Mouse (Mus musculus): Measurements from ENCODE around the gene Cnnm2.

Cnnm2 gene

GRCm38 (mm10) chr19:46794181-46794580 lies 32.8 kb downstream of the Cnnm2 start:
- no peak for DNase-seq (ENCODE audit: low spot score in 2 of 2)

GRCm38 (mm10) chr19:46799903-46800583 lies 38.6 kb downstream of the Cnnm2 start:
- DNase-seq (ENCODE audit: low spot score in 2 of 2) = no peak

GRCm38 (mm10) chr19:46801492-46801891 lies 40.1 kb downstream of the Cnnm2 start:
- no peak for DNase-seq (ENCODE audit: low spot score in 2 of 2)

- no peak for DNase-seq (ENCODE audit: low spot score in 2 of 2)
Observed at GRCm38 (mm10) chr19:46802306-46802705, 40.9 kb downstream of the Cnnm2 start.

- no peak for DNase-seq (ENCODE audit: low spot score in 2 of 2)
Observed at GRCm38 (mm10) chr19:46803732-46804131, 42.3 kb downstream of the Cnnm2 start.

GRCm38 (mm10) chr19:46804751-46805150 lies 43.4 kb downstream of the Cnnm2 start:
- no peak for DNase-seq (ENCODE audit: low spot score in 2 of 2)

- DNase-seq (ENCODE audit: low spot score in 2 of 2) = no peak
Observed at GRCm38 (mm10) chr19:46805933-46806688, 44.7 kb downstream of the Cnnm2 start.

GRCm38 (mm10) chr19:46808261-46808660 lies 46.9 kb downstream of the Cnnm2 start:
- no peak for DNase-seq (ENCODE audit: low spot score in 2 of 2)

GRCm38 (mm10) chr19:46809031-46809430 lies 47.6 kb downstream of the Cnnm2 start:
- DNase-seq (ENCODE audit: low spot score in 2 of 2) = no peak

GRCm38 (mm10) chr19:46819276-46819675 lies 57.9 kb downstream of the Cnnm2 start:
- no peak for DNase-seq (ENCODE audit: low spot score in 2 of 2)

- no peak for DNase-seq (ENCODE audit: low spot score in 2 of 2)
Observed at GRCm38 (mm10) chr19:46822491-46822890, 61.1 kb downstream of the Cnnm2 start.

- no peak for DNase-seq (ENCODE audit: low spot score in 2 of 2)
Observed at GRCm38 (mm10) chr19:46823759-46824158, 62.4 kb downstream of the Cnnm2 start.

GRCm38 (mm10) chr19:46824867-46825266 lies 63.5 kb downstream of the Cnnm2 start:
- DNase-seq (ENCODE audit: low spot score in 2 of 2) = no peak

- no peak for DNase-seq (ENCODE audit: low spot score in 2 of 2)
Observed at GRCm38 (mm10) chr19:46827654-46828165, 66.3 kb downstream of the Cnnm2 start.

GRCm38 (mm10) chr19:46828961-46829360 lies 67.6 kb downstream of the Cnnm2 start:
- no peak for DNase-seq (ENCODE audit: low spot score in 2 of 2)

- DNase-seq (ENCODE audit: low spot score in 2 of 2) = no peak
Observed at GRCm38 (mm10) chr19:46831381-46831780, 70.0 kb downstream of the Cnnm2 start.

GRCm38 (mm10) chr19:46834301-46834700 lies 72.9 kb downstream of the Cnnm2 start:
- no peak for DNase-seq (ENCODE audit: low spot score in 2 of 2)

GRCm38 (mm10) chr19:46835339-46835738 lies 73.9 kb downstream of the Cnnm2 start:
- DNase-seq (ENCODE audit: low spot score in 2 of 2) = no peak

GRCm38 (mm10) chr19:46836085-46836484 lies 74.7 kb downstream of the Cnnm2 start:
- no peak for DNase-seq (ENCODE audit: low spot score in 2 of 2)

GRCm38 (mm10) chr19:46837290-46838079 lies 76.1 kb downstream of the Cnnm2 start:
- DNase-seq (ENCODE audit: low spot score in 2 of 2) = no peak

- DNase-seq (ENCODE audit: low spot score in 2 of 2) = no peak
Observed at GRCm38 (mm10) chr19:46841016-46841415, 79.6 kb downstream of the Cnnm2 start.

GRCm38 (mm10) chr19:46843030-46843429 lies 81.6 kb downstream of the Cnnm2 start:
- peak in 1 of 2 experiments; percentile 12 for DNase-seq (ENCODE audit: low spot score in 2 of 2)

All from urinary bladder, postnatal 4 days (tissue).